Mouse (Mus musculus): ENCODE results near the gene Zfp68. TPM values are rescaled to one million over a fixed set of nuclear protein-coding genes. Genes with fewer than 3 reads are reported as not detected.

Gene Zfp68
- polyA plus RNA-seq, 1 experiment = 23.9 TPM

Other genes with a start within 250 kb of the Zfp68 start
- 20.4 TPM in 2 replicates for gene Zfp157, start 178.3 kb downstream of the Zfp68 start, polyA plus RNA-seq (2012; rRNA removed)
- 0.10 TPM in 1 of 2 replicates, not detected in the other for gene 1700123K08Rik, start 55.0 kb downstream of the Zfp68 start, polyA plus RNA-seq (2012; rRNA removed)
- gene A430033K04Rik, start 3.1 kb upstream of the Zfp68 start, polyA plus RNA-seq (2012; rRNA removed) = 12.4 and 12.8 TPM in 2 replicates
- 64.3 and 66.9 TPM in 2 replicates for gene Fam20c, start 134.8 kb upstream of the Zfp68 start, polyA plus RNA-seq (2012; rRNA removed)
- not detected in 2 replicates for gene Gm5294, start 200.3 kb upstream of the Zfp68 start, polyA plus RNA-seq (2012; rRNA removed)